Mouse (Mus musculus): ENCODE measurements at regions not wholly inside any gene's neighbourhood (a gene's known extent, or its start where the extent isn't known, plus 50 kb on each side); places are given as distances from the start of the nearest gene placed in this dataset.

GRCm38 (mm10) chr1:169027706-169028105 is 503.6 kb downstream of the Nuf2 start:
- Histone ChIP-seq H3K4me3 (ENCODE audit: low read depth, low read length) (no peak overlapping the region), H3K9me3 (ENCODE audit: low read depth, low read length) (no peaks in the 10 kb centered on the region), H3K4me1 (ENCODE audit: insufficient read depth) (no peaks in the 10 kb centered on the region), H3K4me2 (no peak overlapping the region), H3K36me3 (ENCODE audit: insufficient read depth) (no peaks in the 10 kb centered on the region), H3K27ac (ENCODE audit: low read depth) (no peak overlapping the region), H3K27me3 (ENCODE audit: insufficient read depth, low read length) (no peaks in the 10 kb centered on the region), H3K9ac (no peak overlapping the region)
- ATAC-seq (ENCODE audit: insufficient read depth) (no peak), DNase-seq (no peak)
- 67% methylated on average over 6 of the region's 6 CpGs for WGBS
- TF ChIP-seq CTCF (IDR thresholded peaks at IDR 0.05; ENCODE audit: low read depth), result no peak

GRCm38 (mm10) chr1:169027241-169027640 is 504.0 kb downstream of the Nuf2 start:
- Histone ChIP-seq H3K27me3 (ENCODE audit: insufficient read depth, low read length) (no peaks in the 10 kb centered on the region), H3K27ac (ENCODE audit: low read depth) (no peak overlapping the region), H3K9ac (no peak overlapping the region), H3K4me1 (ENCODE audit: insufficient read depth) (no peaks in the 10 kb centered on the region), H3K4me3 (ENCODE audit: low read depth, low read length) (no peak overlapping the region), H3K9me3 (ENCODE audit: low read depth, low read length) (no peaks in the 10 kb centered on the region), H3K36me3 (ENCODE audit: insufficient read depth) (no peaks in the 10 kb centered on the region), H3K4me2 (no peak overlapping the region)
- 87% methylated on average over 3 of the region's 3 CpGs for WGBS
- no peak for TF ChIP-seq CTCF (IDR thresholded peaks at IDR 0.05; ENCODE audit: low read depth)
- no peak for ATAC-seq (ENCODE audit: insufficient read depth)
- no peak for DNase-seq

GRCm38 (mm10) chr1:169024531-169024930 is 506.7 kb downstream of the Nuf2 start:
- H3K4me1 ChIP-seq (ENCODE audit: insufficient read depth), result no peaks in the 10 kb centered on the region
- H3K27me3 ChIP-seq (ENCODE audit: insufficient read depth, low read length), result no peaks in the 10 kb centered on the region
- no peak overlapping the region for H3K9ac ChIP-seq
- H3K27ac ChIP-seq (ENCODE audit: low read depth), result no peak overlapping the region
- WGBS, result 83% methylated on average over 4 of the region's 4 CpGs
- ATAC-seq (ENCODE audit: insufficient read depth) (no peak), DNase-seq (no peak)
- no peaks in the 10 kb centered on the region for H3K36me3 ChIP-seq (ENCODE audit: insufficient read depth)
- no peak overlapping the region for H3K4me2 ChIP-seq
- no peak for TF ChIP-seq CTCF (IDR thresholded peaks at IDR 0.05; ENCODE audit: low read depth)
- H3K4me3 ChIP-seq (ENCODE audit: low read depth, low read length), result no peak overlapping the region
- H3K9me3 ChIP-seq (ENCODE audit: low read depth, low read length), result no peaks in the 10 kb centered on the region

GRCm38 (mm10) chr1:168991506-168992244 is 539.6 kb downstream of the Nuf2 start:
- no peak overlapping the region for H3K4me2 ChIP-seq
- no peaks in the 10 kb centered on the region for H3K4me1 ChIP-seq (ENCODE audit: insufficient read depth)
- H3K27me3 ChIP-seq (ENCODE audit: insufficient read depth, low read length), result no peaks in the 10 kb centered on the region
- no peaks in the 10 kb centered on the region for H3K9me3 ChIP-seq (ENCODE audit: low read depth, low read length)
- ATAC-seq (ENCODE audit: insufficient read depth) (no peak), DNase-seq (peak; percentile 66)
- H3K9ac ChIP-seq, result no peak overlapping the region
- H3K4me3 ChIP-seq (ENCODE audit: low read depth, low read length), result no peak overlapping the region
- no peak overlapping the region for H3K27ac ChIP-seq (ENCODE audit: low read depth)
- 39% methylated on average over 14 of the region's 14 CpGs for WGBS
- H3K36me3 ChIP-seq (ENCODE audit: insufficient read depth), result no peaks in the 10 kb centered on the region
- no peak for TF ChIP-seq CTCF (IDR thresholded peaks at IDR 0.05; ENCODE audit: low read depth)

GRCm38 (mm10) chr1:168975037-168975698 is 543.1 kb upstream of the Pbx1 start:
- no peaks in the 10 kb centered on the region for H3K4me1 ChIP-seq (ENCODE audit: insufficient read depth)
- TF ChIP-seq CTCF (IDR thresholded peaks at IDR 0.05; ENCODE audit: low read depth), result no peak
- H3K4me3 ChIP-seq (ENCODE audit: low read depth, low read length), result no peak overlapping the region
- H3K27me3 ChIP-seq (ENCODE audit: insufficient read depth, low read length), result no peaks in the 10 kb centered on the region
- no peak overlapping the region for H3K9ac ChIP-seq
- ATAC-seq (ENCODE audit: insufficient read depth) (no peak), DNase-seq (no peak)
- H3K27ac ChIP-seq (ENCODE audit: low read depth), result no peak overlapping the region
- 73% methylated on average over 8 of the region's 8 CpGs for WGBS
- H3K9me3 ChIP-seq (ENCODE audit: low read depth, low read length), result no peaks in the 10 kb centered on the region
- no peak overlapping the region for H3K4me2 ChIP-seq
- no peaks in the 10 kb centered on the region for H3K36me3 ChIP-seq (ENCODE audit: insufficient read depth)

- no peak overlapping the region for H3K4me3 ChIP-seq (ENCODE audit: low read depth, low read length)
- no peaks in the 10 kb centered on the region for H3K27me3 ChIP-seq (ENCODE audit: insufficient read depth, low read length)
- no peaks in the 10 kb centered on the region for H3K9me3 ChIP-seq (ENCODE audit: low read depth, low read length)
- H3K9ac ChIP-seq, result no peak overlapping the region
- TF ChIP-seq CTCF (IDR thresholded peaks at IDR 0.05; ENCODE audit: low read depth), result no peak
- WGBS, result 23% methylated on average over 5 of the region's 5 CpGs
- DNase-seq, result peak; percentile 77
- peak overlapping the region; percentile 63 for H3K27ac ChIP-seq (ENCODE audit: low read depth)
- peak; percentile 62; the same call in 1 of the 2 replicates for ATAC-seq (ENCODE audit: insufficient read depth)
- no peaks in the 10 kb centered on the region for H3K36me3 ChIP-seq (ENCODE audit: insufficient read depth)
- no peaks in the 10 kb centered on the region for H3K4me1 ChIP-seq (ENCODE audit: insufficient read depth)
- peak overlapping the region; percentile 39 for H3K4me2 ChIP-seq
Measured at GRCm38 (mm10) chr1:168969402-168969801, 537.3 kb upstream of the Pbx1 start.

DNA sequence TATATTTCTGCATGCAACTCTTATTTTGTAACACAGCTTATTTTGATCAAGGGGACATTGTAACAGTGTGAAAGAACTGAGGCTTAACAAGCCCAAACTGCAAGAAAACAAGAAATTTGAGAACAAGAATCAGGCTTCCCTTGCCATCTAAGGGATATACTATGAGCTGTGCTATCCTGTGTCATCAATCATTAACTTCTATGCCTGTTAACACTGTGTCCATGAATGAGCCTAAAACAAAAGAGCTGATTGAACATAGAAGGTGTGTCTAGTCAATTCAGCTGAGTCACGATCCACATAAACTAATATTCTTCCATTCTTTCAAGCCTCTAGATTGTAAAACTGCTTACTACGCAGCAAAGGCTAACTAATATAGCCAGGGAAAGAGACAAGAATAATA is 535.3 kb upstream of the Pbx1 start:
- TF ChIP-seq CTCF (IDR thresholded peaks at IDR 0.05; ENCODE audit: low read depth), result no peak
- H3K4me1 ChIP-seq (ENCODE audit: insufficient read depth), result no peaks in the 10 kb centered on the region
- H3K9me3 ChIP-seq (ENCODE audit: low read depth, low read length), result no peaks in the 10 kb centered on the region
- DNase-seq (no peak), ATAC-seq (ENCODE audit: insufficient read depth) (no peak)
- 75% methylated on average over 2 of the region's 2 CpGs for WGBS
- H3K4me2 ChIP-seq, result no peak overlapping the region
- H3K4me3 ChIP-seq (ENCODE audit: low read depth, low read length), result no peak overlapping the region
- H3K9ac ChIP-seq, result no peak overlapping the region
- no peak overlapping the region for H3K27ac ChIP-seq (ENCODE audit: low read depth)
- H3K36me3 ChIP-seq (ENCODE audit: insufficient read depth), result no peaks in the 10 kb centered on the region
- no peaks in the 10 kb centered on the region for H3K27me3 ChIP-seq (ENCODE audit: insufficient read depth, low read length)

Data from lung, embryonic 14.5 days (tissue).